Mouse (Mus musculus) stomach, embryonic 14.5 days (tissue): ENCODE results near the gene Bsdc1. TPM values are rescaled to one million over a fixed set of nuclear protein-coding genes. Genes with fewer than 3 reads are reported as not detected.

Experiments used
- ATAC-seq: fragments of 200-750 bp; cut with Nextera tagmentation; 2 replicates; pipeline ENCODE4 v1.8.0; 2017; ENCODE audit warnings: low read depth, moderate TSS enrichment; ENCODE audit not compliant: insufficient number of reproducible peaks, insufficient read depth, low FRiP score
- H3K27ac ChIP-seq: fragments of 300-500 bp; sonication (generic); 2 replicates; pipeline ENCODE4 v1.5.1; 2014; ENCODE audit warnings: mild to moderate bottlenecking, low read length, moderate library complexity, mixed read lengths
- H3K27me3 ChIP-seq: fragments of 300-500 bp; sonication (generic); 2 replicates; pipeline ENCODE4 v1.6.1; 2014; ENCODE audit warnings: low read length, control low read depth, mixed read lengths; ENCODE audit not compliant: control insufficient read depth, insufficient read depth
- H3K36me3 ChIP-seq: fragments of 300-500 bp; sonication (generic); 2 replicates; pipeline ENCODE4 v1.6.1; 2014; ENCODE audit warnings: mild to moderate bottlenecking, control low read depth, low read length, moderate library complexity, mixed read lengths; ENCODE audit not compliant: control insufficient read depth, insufficient read depth
- H3K4me1 ChIP-seq: fragments of 300-500 bp; sonication (generic); 2 replicates; pipeline ENCODE4 v1.6.1; 2014; ENCODE audit warnings: low read length, control low read depth, mixed read lengths; ENCODE audit not compliant: control insufficient read depth, insufficient read depth
- H3K4me2 ChIP-seq: fragments of 300-500 bp; sonication (generic); replicated peaks from 2 replicates; pipeline ENCODE4 v1.6.1; 2014; ENCODE audit warnings: low read depth, low read length, control low read depth
- H3K4me3 ChIP-seq: fragments of 300-500 bp; sonication (generic); 2 replicates; pipeline ENCODE4 v1.5.1; 2014; ENCODE audit warnings: low read depth, low read length, control low read depth
- H3K9ac ChIP-seq: fragments of 300-500 bp; sonication (generic); replicated peaks from 2 replicates; pipeline ENCODE4 v1.6.1; 2014; ENCODE audit warnings: low read depth, mild to moderate bottlenecking, control low read depth, low read length, moderate library complexity, mixed read lengths
- H3K9me3 ChIP-seq: fragments of 300-500 bp; sonication (generic); 2 replicates; pipeline ENCODE4 v1.6.1; 2016; ENCODE audit warnings: low read depth, low read length, control low read depth; ENCODE audit not compliant: control insufficient read depth
- WGBS: fragments of 180-500 bp; shearing (Covaris S2); extraction: QIAGEN DNeasy Blood & Tissue Kit; methylation state at CpG from one replicate; pipeline ENCODE4 v1.1.7; 2014; 5-methylcytosine and 5-hydroxymethylcytosine counted together
- polyA plus RNA-seq: library from polyadenylated mRNA; unstranded; fragments of >200 nt; fragmentation: Nextera tagmentation; extraction: Ambion mirVana; gene quantifications from 2 replicates; pipeline ENCODE4 v1.2.1, GENCODE M21; 2014

Bsdc1 gene
- polyA plus RNA-seq, 1 experiment from 2014 or later: 25.6 TPM

DNA sequence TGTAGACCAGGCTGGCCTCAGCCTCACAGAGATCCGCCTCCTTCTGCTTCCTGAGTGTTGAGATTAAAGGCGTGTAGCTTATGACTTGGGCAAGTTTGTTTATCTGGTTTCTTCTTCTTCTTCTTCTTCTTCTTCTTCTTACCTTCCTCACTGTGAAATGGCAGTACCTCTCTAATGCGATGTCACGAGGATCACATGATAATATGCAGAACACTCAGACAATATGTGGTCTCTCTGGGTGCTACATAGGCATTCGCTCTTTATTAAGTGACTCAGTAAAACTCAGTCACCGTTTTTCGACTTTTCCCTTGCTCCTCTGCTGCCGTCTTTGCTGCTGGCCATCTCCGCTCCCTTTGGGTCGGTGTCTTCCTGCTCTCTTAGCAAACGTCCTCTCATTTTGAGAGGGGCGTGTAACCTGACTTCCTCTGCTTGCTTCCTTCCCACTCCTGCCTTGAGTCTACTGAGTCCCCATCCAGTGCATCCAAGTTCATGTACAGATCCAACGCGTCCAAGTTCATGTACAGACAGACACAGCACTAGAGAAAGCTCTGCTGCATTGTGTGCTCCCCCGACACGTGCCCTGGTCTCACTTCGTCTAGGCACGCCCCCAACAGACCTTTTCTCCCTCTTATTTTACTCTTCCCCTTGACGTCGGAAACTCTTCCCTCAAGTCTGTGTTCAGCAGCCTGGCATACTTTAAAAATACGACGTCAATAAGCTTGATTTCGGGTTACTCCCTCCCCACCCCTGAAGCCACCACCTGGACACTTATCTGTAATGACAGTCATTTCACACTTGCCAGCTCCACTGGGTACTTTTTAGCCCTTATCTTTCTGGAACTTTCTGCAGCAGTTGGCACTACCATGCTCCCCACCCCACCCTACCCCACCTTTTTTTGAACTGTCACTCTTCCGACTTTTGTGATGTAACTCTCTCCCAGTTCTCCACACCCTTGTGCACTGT is 2.0 kb downstream of the Bsdc1 start:
- Histone ChIP-seq H3K36me3 (peaks cover 29% of the 10 kb centered on the region), H3K27ac (no peak overlapping the region), H3K9ac (no peak overlapping the region), H3K4me2 (no peak overlapping the region), H3K9me3 (no peaks in the 10 kb centered on the region), H3K27me3 (no peaks in the 10 kb centered on the region), H3K4me3 (no peak overlapping the region), H3K4me1 (peaks cover 6% of the 10 kb centered on the region; the same call in 1 of the 2 replicates)
- no peak for ATAC-seq
- WGBS: 86% methylated on average over 24 of the region's 24 CpGs

DNA sequence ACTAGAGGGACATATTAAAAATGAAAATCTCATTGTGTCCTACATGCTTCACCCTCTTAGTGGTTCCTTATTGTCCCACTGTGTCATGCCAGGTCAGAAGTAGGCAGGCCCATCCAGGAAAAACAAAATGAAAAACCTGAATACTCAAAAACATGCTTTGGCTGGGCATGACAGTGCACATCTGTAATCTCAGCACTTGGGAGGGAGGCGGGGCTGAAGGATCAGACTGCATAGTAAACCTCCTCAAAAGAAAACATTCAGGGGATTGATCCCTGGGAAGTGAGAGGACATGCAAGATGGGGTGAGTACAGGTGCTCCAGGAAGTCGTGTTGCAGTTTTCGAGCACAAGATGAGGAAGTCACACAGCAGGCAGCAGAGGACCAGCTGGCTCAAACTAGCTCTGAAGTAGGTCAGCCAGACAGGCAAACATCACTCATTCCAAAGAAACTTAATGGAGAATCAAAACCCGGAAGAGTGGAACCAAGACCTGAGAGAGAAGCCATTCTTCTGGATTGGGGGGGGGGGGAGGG is 3.0 kb downstream of the Bsdc1 start:
- no peak overlapping the region for H3K4me3 ChIP-seq
- WGBS: 85% methylated on average over 4 of the region's 4 CpGs
- no peak overlapping the region for H3K27ac ChIP-seq
- H3K9ac ChIP-seq: no peak overlapping the region
- H3K9me3 ChIP-seq: no peaks in the 10 kb centered on the region
- peaks cover 34% of the 10 kb centered on the region for H3K36me3 ChIP-seq
- peaks cover 6% of the 10 kb centered on the region; the same call in 1 of the 2 replicates for H3K4me1 ChIP-seq
- H3K4me2 ChIP-seq: no peak overlapping the region
- no peaks in the 10 kb centered on the region for H3K27me3 ChIP-seq
- ATAC-seq: no peak

DNA sequence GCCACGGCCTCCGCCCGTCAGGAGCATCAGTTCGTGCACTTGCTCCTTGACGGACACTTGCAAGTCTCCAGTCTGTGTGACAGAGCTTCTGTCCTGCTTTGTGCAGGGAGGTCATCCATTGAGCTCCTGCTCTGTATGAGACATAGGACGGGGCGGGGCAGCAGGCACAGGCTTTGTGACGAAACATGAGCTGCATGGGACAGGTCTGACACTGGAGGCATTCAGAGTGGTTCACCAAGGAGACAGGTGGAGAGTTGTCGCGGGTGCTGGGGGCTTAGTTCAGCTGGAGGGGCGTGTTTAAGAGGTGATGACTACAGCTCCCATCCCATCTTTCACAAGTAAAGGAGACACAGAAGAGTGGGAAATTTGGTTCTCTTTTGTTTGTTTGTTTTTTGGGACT is 14.7 kb downstream of the Bsdc1 start:
- no peak for ATAC-seq
- no peak overlapping the region for H3K9ac ChIP-seq
- H3K36me3 ChIP-seq: peaks cover 59% of the 10 kb centered on the region
- no peaks in the 10 kb centered on the region for H3K27me3 ChIP-seq
- 90% methylated on average over 11 of the region's 11 CpGs for WGBS
- H3K4me1 ChIP-seq: no peaks in the 10 kb centered on the region
- no peak overlapping the region for H3K4me2 ChIP-seq
- no peaks in the 10 kb centered on the region for H3K9me3 ChIP-seq
- H3K4me3 ChIP-seq: no peak overlapping the region
- no peak overlapping the region for H3K27ac ChIP-seq

- peaks cover 47% of the 10 kb centered on the region for H3K36me3 ChIP-seq
- no peak for ATAC-seq
Observed at GRCm38 (mm10) chr4:129479863-129480262, 18.5 kb downstream of the Bsdc1 start.

DNA sequence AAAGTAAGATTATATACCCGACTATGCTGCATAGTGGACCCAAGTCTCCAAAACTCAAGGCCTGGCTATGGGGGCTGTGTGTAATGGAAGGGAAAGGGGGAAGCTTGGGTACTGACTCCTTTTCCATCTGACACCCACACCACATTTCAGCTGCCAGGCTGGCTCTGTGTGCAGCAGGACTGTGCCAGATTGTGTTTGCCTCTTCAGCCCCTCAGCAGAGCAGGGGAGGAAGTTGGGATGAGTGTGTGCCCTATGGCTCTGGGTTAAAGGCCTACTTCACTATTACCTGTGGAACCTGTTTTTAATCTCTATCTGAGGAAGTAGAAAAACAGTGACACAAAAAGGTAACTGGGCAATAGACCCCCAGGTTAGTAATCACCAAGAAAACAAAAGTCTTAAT is 19.7 kb downstream of the Bsdc1 start:
- no peaks in the 10 kb centered on the region for H3K4me1 ChIP-seq
- no peak overlapping the region for H3K9ac ChIP-seq
- no peak overlapping the region for H3K4me2 ChIP-seq
- no peak overlapping the region for H3K27ac ChIP-seq
- no peak for ATAC-seq
- 80% methylated on average over 1 of the region's 1 CpGs for WGBS
- H3K27me3 ChIP-seq: no peaks in the 10 kb centered on the region
- H3K4me3 ChIP-seq: no peak overlapping the region
- no peaks in the 10 kb centered on the region for H3K9me3 ChIP-seq
- peaks cover 52% of the 10 kb centered on the region for H3K36me3 ChIP-seq

More at GRCm38 (mm10) chr4:129479863-129480262, 18.5 kb downstream of the Bsdc1 start:
- WGBS: 92% methylated on average over 3 of the region's 3 CpGs
- no peaks in the 10 kb centered on the region for H3K9me3 ChIP-seq
- H3K27me3 ChIP-seq: no peaks in the 10 kb centered on the region
- no peak overlapping the region for H3K4me3 ChIP-seq
- no peaks in the 10 kb centered on the region for H3K4me1 ChIP-seq
- no peak overlapping the region for H3K9ac ChIP-seq
- H3K4me2 ChIP-seq: no peak overlapping the region
- H3K27ac ChIP-seq: no peak overlapping the region

- ATAC-seq: peak; percentile 67; the same call in 1 of the 2 replicates
- Histone ChIP-seq H3K4me2 (peak within 1 kb of the TSS; percentile 53), H3K4me1 (peaks cover 13% of the 10 kb centered on the region; the same call in 1 of the 2 replicates), H3K27ac (no peak within 1 kb of the TSS), H3K36me3 (peaks cover 24% of the 10 kb centered on the region), H3K27me3 (0 out of 2 replicates have a peak, but pooled peaks cover 5% of the 10 kb centered on the region), H3K9me3 (no peaks in the 10 kb centered on the region), H3K4me3 (peak within 1 kb of the TSS; percentile 28), H3K9ac (peak within 1 kb of the TSS; percentile 21; the same call in 1 of the 2 replicates)
- WGBS: 5% methylated on average over 70 of the region's 70 CpGs
Observed at GRCm38 (mm10) chr4:129490972-129491880, 29.8 kb downstream of the Bsdc1 start, which contains the start of the genes Tssk3 and Fam229a. Gene Tssk3, minus strand, starts transcription at chr4:129491022. Gene Fam229a, plus strand, starts transcription at chr4:129491190.

GRCm38 (mm10) chr4:129494681-129495080 is 33.3 kb downstream of the Bsdc1 start:
- Histone ChIP-seq H3K4me3 (no peak overlapping the region), H3K4me2 (no peak overlapping the region), H3K9me3 (no peaks in the 10 kb centered on the region), H3K4me1 (peaks cover 21% of the 10 kb centered on the region; the same call in 1 of the 2 replicates), H3K36me3 (no peaks in the 10 kb centered on the region), H3K27ac (no peak overlapping the region), H3K9ac (no peak overlapping the region), H3K27me3 (0 out of 2 replicates have a peak, but pooled peaks cover 5% of the 10 kb centered on the region)
- WGBS: 71% methylated on average over 7 of the region's 7 CpGs
- ATAC-seq: no peak
